Mouse (Mus musculus): ENCODE results near the gene Mien1. TPM values are rescaled to one million over a fixed set of nuclear protein-coding genes. Genes with fewer than 3 reads are reported as not detected.
A peak's percentile ranks its signal among the peaks of the same experiment; 100 is the strongest.

Gene Mien1
- polyA plus RNA-seq (2012; ENCODE audit: insufficient read depth, low replicate concordance) = 9.6 and 89.1 TPM in 2 replicates

DNA sequence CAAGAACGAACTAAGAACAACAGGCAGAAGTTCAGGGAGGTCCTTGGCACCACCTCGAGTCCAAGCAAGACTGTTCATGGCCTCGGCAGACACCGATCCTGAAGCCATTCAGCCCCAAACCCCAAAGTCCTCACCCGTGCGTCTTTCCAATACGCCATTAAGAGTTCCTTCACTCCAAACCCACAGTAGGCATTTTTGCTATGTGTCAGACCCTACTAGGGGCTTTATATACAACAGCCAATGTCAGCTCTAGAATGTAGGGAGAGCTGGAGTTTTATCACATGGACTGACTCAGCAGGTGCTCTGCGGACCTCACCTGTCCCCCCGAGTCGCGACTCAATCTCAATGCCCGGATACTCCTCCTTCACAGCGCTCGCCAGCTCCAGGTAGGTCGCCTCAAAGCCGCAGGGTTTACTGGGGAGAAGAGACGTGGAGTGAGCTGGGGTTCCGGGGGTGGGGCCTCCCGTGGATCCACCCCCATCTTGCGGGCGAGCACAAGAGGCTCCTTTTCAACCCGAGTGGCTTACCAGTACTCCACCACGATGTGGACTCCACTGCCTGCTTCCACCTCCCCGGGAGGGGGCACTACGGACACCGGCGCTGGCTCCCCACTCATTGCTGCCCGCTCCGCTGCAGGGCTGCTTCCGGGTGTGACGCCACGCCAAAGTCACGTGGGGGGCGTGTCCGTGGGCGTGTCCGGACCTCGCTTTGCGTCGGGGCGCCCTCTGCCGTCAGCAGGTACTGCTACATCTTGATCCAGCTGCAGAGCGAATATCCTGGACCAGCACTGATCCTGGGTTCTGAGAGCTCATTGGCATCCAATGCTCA lies at the start of gene Mien1:
Mien1 (minus strand) TSS at position 661 of the 828 bp plus-strand sequence.
- peaks cover 6% of the 10 kb centered on the region for H3K9me3 ChIP-seq
- peak within 1 kb of the TSS; percentile 98 for H3K4me3 ChIP-seq (replicated peaks)
- H3K4me1 ChIP-seq = peaks cover 25% of the 10 kb centered on the region
- TF ChIP-seq GATA1 (IDR thresholded peaks at IDR 0.05; ENCODE audit: borderline replicate concordance, low read length) = no peak
- no peak for TF ChIP-seq FLI1 (IDR thresholded peaks at IDR 0.05; ENCODE audit: low read length)
- peaks cover 31% of the 10 kb centered on the region for H3K27me3 ChIP-seq (replicated peaks)
- H3K36me3 ChIP-seq (replicated peaks; ENCODE audit: low read length) = peaks cover 13% of the 10 kb centered on the region

DNA sequence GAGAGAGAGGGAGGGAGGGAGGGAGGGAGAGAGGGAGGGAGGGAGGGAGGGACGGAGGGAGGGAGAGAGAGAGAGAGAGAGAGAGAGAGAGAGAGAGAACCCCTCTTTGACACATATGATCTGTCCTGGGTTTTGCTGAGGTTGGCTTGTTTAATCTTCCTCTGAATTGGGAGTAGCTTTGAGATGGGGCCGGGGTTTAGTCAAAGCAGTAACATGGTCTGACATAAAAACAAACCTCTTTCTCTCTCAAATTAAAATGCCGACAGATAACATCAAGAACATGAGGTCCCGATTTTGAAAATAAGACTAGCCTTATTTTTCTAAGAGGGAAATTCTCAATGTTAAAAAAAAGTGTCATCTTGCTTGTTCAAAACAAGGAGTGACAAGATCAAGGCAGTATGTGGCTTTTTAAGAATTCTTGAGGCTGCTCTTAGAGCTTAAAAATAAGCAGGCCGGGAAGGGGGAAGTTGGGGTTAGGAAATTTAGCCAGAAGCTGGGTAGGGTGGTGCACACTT lies 48.8 kb upstream of the Mien1 start:
- peaks cover 40% of the 10 kb centered on the region for H3K27me3 ChIP-seq (replicated peaks)
- H3K9me3 ChIP-seq = no peaks in the 10 kb centered on the region
- no peak overlapping the region for H3K4me3 ChIP-seq (replicated peaks)
- no peaks in the 10 kb centered on the region for H3K36me3 ChIP-seq (replicated peaks; ENCODE audit: low read length)
- no peak for TF ChIP-seq GATA1 (IDR thresholded peaks at IDR 0.05; ENCODE audit: borderline replicate concordance, low read length)
- TF ChIP-seq FLI1 (IDR thresholded peaks at IDR 0.05; ENCODE audit: low read length) = no peak
- peaks cover 2% of the 10 kb centered on the region; the same call in 1 of the 2 replicates for H3K4me1 ChIP-seq

GRCm38 (mm10) chr11:98485749-98486148 lies 47.0 kb upstream of the Mien1 start:
- no peaks in the 10 kb centered on the region for H3K36me3 ChIP-seq (replicated peaks; ENCODE audit: low read length)
- TF ChIP-seq GATA1 (IDR thresholded peaks at IDR 0.05; ENCODE audit: borderline replicate concordance, low read length) (no peak), FLI1 (IDR thresholded peaks at IDR 0.05; ENCODE audit: low read length) (no peak)
- H3K9me3 ChIP-seq = no peaks in the 10 kb centered on the region
- no peak overlapping the region for H3K4me3 ChIP-seq (replicated peaks)
- peaks cover 40% of the 10 kb centered on the region for H3K27me3 ChIP-seq (replicated peaks)
- H3K4me1 ChIP-seq = no peaks in the 10 kb centered on the region

DNA sequence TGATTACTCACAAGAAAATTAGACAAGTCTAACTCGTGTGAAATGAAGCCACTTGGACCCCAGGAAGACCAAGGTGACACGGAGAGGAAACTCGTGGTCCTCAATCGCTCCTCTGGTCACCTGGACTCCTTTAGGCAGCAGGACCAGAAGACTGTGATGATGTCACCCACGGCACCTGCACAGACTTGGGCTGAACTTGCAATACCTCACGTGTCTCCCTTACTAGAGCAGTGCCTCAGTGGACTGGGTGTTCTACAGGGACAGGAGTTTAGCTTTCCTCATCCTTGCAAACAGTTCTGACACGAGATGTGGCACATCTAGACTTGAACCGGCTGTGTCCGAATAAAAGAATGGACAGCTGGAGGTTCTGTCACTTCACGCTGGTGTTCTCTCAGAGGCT lies 43.3 kb upstream of the Mien1 start:
- no peaks in the 10 kb centered on the region for H3K9me3 ChIP-seq
- TF ChIP-seq FLI1 (IDR thresholded peaks at IDR 0.05; ENCODE audit: low read length) = no peak
- TF ChIP-seq GATA1 (IDR thresholded peaks at IDR 0.05; ENCODE audit: borderline replicate concordance, low read length) = no peak
- H3K27me3 ChIP-seq (replicated peaks) = peaks cover 40% of the 10 kb centered on the region
- H3K4me3 ChIP-seq (replicated peaks) = no peak overlapping the region
- H3K4me1 ChIP-seq = no peaks in the 10 kb centered on the region
- no peaks in the 10 kb centered on the region for H3K36me3 ChIP-seq (replicated peaks; ENCODE audit: low read length)

- Histone ChIP-seq H3K27me3 (replicated peaks) (peaks cover 40% of the 10 kb centered on the region), H3K4me1 (no peaks in the 10 kb centered on the region)
Measured at GRCm38 (mm10) chr11:98481231-98481630, 42.4 kb upstream of the Mien1 start.

DNA sequence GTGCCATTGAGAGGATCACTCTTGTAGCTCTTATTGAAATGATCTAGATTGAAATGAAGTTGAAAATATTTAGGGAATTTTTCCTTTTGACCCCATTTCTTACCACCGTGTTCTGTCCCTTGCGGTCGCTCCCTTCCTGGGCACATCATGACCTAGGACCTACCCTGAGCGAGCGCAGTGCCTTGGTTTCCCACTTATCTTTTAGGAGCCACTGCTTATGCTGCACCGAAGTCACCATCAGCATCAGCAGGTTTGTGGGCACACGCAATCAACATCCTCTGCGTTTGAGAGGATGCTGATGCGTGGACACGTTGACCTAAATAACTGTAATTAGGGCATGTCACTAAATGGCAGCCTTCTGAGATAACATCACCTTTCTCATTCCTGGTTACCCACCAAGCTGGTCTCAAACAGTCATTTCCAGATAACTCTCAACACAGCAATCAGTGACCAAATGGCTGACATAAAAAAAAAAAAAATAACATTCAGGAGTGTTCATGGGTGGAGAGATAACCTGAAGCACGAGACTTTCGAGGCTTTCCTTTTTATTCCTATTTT lies 41.2 kb upstream of the Mien1 start:
- no peaks in the 10 kb centered on the region for H3K9me3 ChIP-seq
- H3K4me1 ChIP-seq = no peaks in the 10 kb centered on the region
- TF ChIP-seq GATA1 (IDR thresholded peaks at IDR 0.05; ENCODE audit: borderline replicate concordance, low read length) (no peak), FLI1 (IDR thresholded peaks at IDR 0.05; ENCODE audit: low read length) (no peak)
- H3K27me3 ChIP-seq (replicated peaks) = peaks cover 36% of the 10 kb centered on the region
- no peak overlapping the region for H3K4me3 ChIP-seq (replicated peaks)
- H3K36me3 ChIP-seq (replicated peaks; ENCODE audit: low read length) = no peaks in the 10 kb centered on the region

More at GRCm38 (mm10) chr11:98481231-98481630, 42.4 kb upstream of the Mien1 start:
- no peaks in the 10 kb centered on the region for H3K36me3 ChIP-seq (replicated peaks; ENCODE audit: low read length)
- H3K9me3 ChIP-seq = no peaks in the 10 kb centered on the region
- TF ChIP-seq GATA1 (IDR thresholded peaks at IDR 0.05; ENCODE audit: borderline replicate concordance, low read length) (no peak), FLI1 (IDR thresholded peaks at IDR 0.05; ENCODE audit: low read length) (no peak)
- no peak overlapping the region for H3K4me3 ChIP-seq (replicated peaks)

- Histone ChIP-seq H3K4me3 (replicated peaks) (no peak overlapping the region), H3K4me1 (no peaks in the 10 kb centered on the region), H3K9me3 (no peaks in the 10 kb centered on the region), H3K36me3 (replicated peaks; ENCODE audit: low read length) (no peaks in the 10 kb centered on the region), H3K27me3 (replicated peaks) (peaks cover 37% of the 10 kb centered on the region)
- TF ChIP-seq FLI1 (IDR thresholded peaks at IDR 0.05; ENCODE audit: low read length) (no peak), GATA1 (IDR thresholded peaks at IDR 0.05; ENCODE audit: borderline replicate concordance, low read length) (no peak)
Measured at GRCm38 (mm10) chr11:98479026-98479939, 40.5 kb upstream of the Mien1 start.

GRCm38 (mm10) chr11:98477011-98477701 lies 38.4 kb upstream of the Mien1 start:
- no peaks in the 10 kb centered on the region for H3K4me1 ChIP-seq
- H3K9me3 ChIP-seq = no peaks in the 10 kb centered on the region
- H3K4me3 ChIP-seq (replicated peaks) = no peak overlapping the region
- H3K27me3 ChIP-seq (replicated peaks) = peaks cover 42% of the 10 kb centered on the region
- no peak for TF ChIP-seq GATA1 (IDR thresholded peaks at IDR 0.05; ENCODE audit: borderline replicate concordance, low read length)
- no peak for TF ChIP-seq FLI1 (IDR thresholded peaks at IDR 0.05; ENCODE audit: low read length)
- H3K36me3 ChIP-seq (replicated peaks; ENCODE audit: low read length) = no peaks in the 10 kb centered on the region

DNA sequence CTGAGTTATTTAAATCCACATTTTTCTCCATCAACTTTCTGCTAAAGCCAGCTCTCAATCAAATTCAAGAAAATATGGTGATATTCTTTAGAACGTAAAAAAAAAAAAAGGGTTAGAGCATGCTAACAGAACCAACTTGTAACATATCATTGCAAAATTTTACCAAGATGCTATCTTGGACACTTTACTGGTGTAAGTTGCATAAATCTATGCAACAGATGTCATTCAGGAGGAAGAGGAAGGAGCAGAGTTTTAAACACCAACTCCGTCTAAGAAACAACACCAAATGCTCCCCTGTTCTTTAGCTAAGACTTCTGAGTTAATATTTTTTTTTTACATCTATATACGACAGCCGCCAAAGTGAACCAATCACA lies 37.6 kb upstream of the Mien1 start:
- Histone ChIP-seq H3K27me3 (replicated peaks) (peaks cover 43% of the 10 kb centered on the region), H3K4me3 (replicated peaks) (no peak overlapping the region), H3K36me3 (replicated peaks; ENCODE audit: low read length) (no peaks in the 10 kb centered on the region), H3K4me1 (no peaks in the 10 kb centered on the region), H3K9me3 (no peaks in the 10 kb centered on the region)
- TF ChIP-seq GATA1 (IDR thresholded peaks at IDR 0.05; ENCODE audit: borderline replicate concordance, low read length) (no peak), FLI1 (IDR thresholded peaks at IDR 0.05; ENCODE audit: low read length) (no peak)
